Mouse (Mus musculus): ENCODE results near the gene Atp2b4.

DNA sequence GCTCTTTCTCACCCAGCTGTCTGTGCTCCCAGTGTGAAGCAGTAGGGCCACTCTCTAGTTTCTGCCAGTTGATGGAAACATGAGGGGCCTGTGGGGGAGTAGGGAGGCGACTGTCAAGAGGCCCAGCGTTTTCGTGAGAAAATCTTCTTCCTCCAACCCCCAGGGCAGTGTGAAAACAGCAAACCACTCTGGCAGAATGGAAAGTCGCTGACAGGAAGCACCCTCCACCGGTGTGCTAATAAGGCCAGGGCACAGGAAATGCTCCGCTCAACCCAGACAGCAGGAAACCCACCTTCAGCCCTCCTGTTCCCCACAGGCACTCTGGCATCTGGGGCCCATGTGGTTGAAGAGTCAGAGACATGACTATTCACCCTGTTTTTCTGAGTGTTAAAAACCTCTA lies 110.9 kb downstream of the Atp2b4 start, which contains the start of gene Lax1:
- no peak for TF ChIP-seq POLR2A (IDR thresholded peaks at IDR 0.05; ENCODE audit: insufficient read depth, low read depth, low read length)
- no peak for TF ChIP-seq CTCF (IDR thresholded peaks at IDR 0.05)
